Mouse (Mus musculus) cerebellum, adult 2 months (tissue): ENCODE data around the gene Defa35. TPM values are rescaled to one million over a fixed set of nuclear protein-coding genes. Genes with fewer than 3 reads are reported as not detected.
"Not testable (repeated sequence)": the region's sequence is repeated elsewhere in the genome, so short reads cannot be mapped to it uniquely, and the experiment has no call there.

Experiments
- DNase-seq, 2 experiments: peaks; one replicate each; pipeline ENCODE4 v3.0.0; 2021
- H3K27ac ChIP-seq: fragments of 200-500 bp; 2 replicates; pipeline ENCODE4 v1.5.1; 2012; ENCODE audit warnings: low read length, control low read depth, inconsistent platforms; ENCODE audit not compliant: insufficient read depth
- H3K27me3 ChIP-seq: fragments of 200-500 bp; 2 replicates; pipeline ENCODE4 v1.6.1; 2012; ENCODE audit warnings: inconsistent platforms, mild to moderate bottlenecking, low read length, moderate library complexity; ENCODE audit not compliant: control insufficient read depth, insufficient read depth
- H3K4me1 ChIP-seq: fragments of 200-500 bp; 2 replicates; pipeline ENCODE4 v1.6.1; 2011; ENCODE audit warnings: low read length; ENCODE audit not compliant: control insufficient read depth, insufficient read depth
- H3K4me3 ChIP-seq: fragments of 200-500 bp; replicated peaks from 2 replicates; pipeline ENCODE3; 2011; ENCODE audit warnings: mild to moderate bottlenecking, low read depth, low read length, control low read depth; ENCODE audit not compliant: insufficient read depth
- CTCF ChIP-seq: fragments of 200-500 bp; IDR thresholded peaks from 2 replicates; pipeline ENCODE4 v1.5.1; 2011; ENCODE audit warnings: low read depth, mild to moderate bottlenecking, control low read depth, low read length, moderate library complexity, borderline replicate concordance; ENCODE audit not compliant: insufficient read depth
- POLR2A ChIP-seq: fragments of 200-500 bp; IDR thresholded peaks from 2 replicates; pipeline ENCODE4 v1.6.1; 2011; ENCODE audit warnings: low read length, control low read depth, borderline replicate concordance; ENCODE audit not compliant: insufficient read depth
- WGBS: fragments of 180-500 bp; shearing (Covaris S2); methylation state at CpG from one replicate; pipeline ENCODE4 v1.1.7; 2018; 5-methylcytosine and 5-hydroxymethylcytosine counted together
- polyA plus RNA-seq: library from polyadenylated mRNA; depleted of rRNA; stranded (reverse); fragments of >200 nt; gene quantifications from 2 replicates; pipeline ENCODE4 v1.2.3, GENCODE M21; 2012; rRNA removed

Defa35 gene
- not detected in 2 replicates for polyA plus RNA-seq

DNA sequence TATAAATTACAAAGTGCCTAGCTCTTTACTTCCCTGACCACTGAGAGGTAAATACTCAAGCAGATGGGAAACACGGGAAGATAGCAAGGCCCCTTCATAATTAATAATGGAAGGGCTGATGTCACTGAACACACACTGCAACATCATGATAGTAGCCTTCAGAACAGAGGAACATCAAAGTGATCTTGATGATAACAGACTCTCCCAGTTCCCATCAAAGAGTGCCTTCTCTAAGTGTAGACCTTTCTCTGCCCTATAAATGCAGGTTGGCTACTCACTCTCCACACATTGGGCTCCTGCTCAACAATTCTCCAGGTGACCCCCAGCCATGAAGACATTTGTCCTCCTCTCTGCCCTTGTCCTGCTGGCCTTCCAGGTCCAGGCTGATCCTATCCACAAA lies at the start of gene Defa35:
Gene Defa35, plus strand, starts transcription at position 301 of the 400 bp plus-strand sequence.
- WGBS: 72% methylated on average over 1 of the region's 1 CpGs
- not testable (repeated sequence) for H3K27me3 ChIP-seq, DNase-seq, H3K4me1 ChIP-seq, H3K4me3 ChIP-seq, H3K27ac ChIP-seq

- H3K27ac ChIP-seq, DNase-seq, H3K4me3 ChIP-seq, H3K27me3 ChIP-seq, H3K4me1 ChIP-seq: not testable (repeated sequence)
- WGBS: no CpG with 5 or more reads among the region's 1 CpGs
Measured at GRCm38 (mm10) chr8:21025245-21025644, 39.6 kb upstream of the Defa35 start, which contains the start of gene Defa21. Defa21 (plus strand) TSS chr8:21025545.

GRCm38 (mm10) chr8:21054747-21055146 lies 10.1 kb upstream of the Defa35 start, which contains the start of gene Defa23:
Defa23 (plus strand) TSS chr8:21055047.
- H3K4me3 ChIP-seq, H3K27me3 ChIP-seq, H3K27ac ChIP-seq, DNase-seq, H3K4me1 ChIP-seq: not testable (repeated sequence)
- WGBS: no CpG with 5 or more reads among the region's 1 CpGs

DNA sequence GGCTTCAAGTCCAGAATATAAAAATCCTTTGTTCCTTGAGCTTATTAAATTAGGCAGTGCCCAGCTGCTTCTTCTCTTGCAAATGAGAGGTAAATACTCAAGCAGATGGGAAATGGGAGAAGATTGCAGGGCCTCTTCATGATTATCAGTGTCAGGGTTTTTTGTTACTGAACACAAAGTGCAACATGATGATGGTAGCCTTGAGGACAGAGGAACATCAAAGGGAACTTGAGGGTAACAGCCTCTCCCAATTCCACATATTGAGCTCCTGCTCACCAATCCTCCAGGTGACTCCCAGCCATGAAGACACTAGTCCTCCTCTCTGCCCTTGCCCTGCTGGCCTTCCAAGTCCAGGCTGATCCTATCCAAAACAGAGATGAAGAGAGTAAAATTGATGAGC lies 19.3 kb downstream of the Defa35 start, which contains the start of gene Defa25:
Gene Defa25, plus strand, starts transcription at position 301 of the 400 bp plus-strand sequence.
- not testable (repeated sequence) for H3K4me3 ChIP-seq, H3K4me1 ChIP-seq, H3K27ac ChIP-seq, H3K27me3 ChIP-seq, DNase-seq

DNA sequence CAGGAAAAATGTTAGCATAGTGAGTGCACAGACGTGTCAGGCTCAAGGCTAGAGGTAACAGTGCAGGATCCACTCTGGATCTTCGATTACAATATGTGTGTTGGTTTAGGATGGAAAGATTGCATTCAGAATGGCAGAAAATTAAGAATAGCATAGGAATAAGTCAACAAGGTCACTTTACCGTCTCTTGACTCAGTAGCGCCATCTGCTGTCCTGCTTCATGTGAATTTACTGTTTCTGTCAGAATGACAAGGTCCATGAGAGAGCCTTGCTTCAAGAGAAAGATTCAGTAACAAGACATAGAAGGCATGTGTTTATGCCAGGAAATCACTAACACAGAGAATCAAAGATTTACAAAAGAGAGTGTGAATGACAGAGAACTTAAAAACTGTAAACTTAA lies 28.3 kb downstream of the Defa35 start:
- no peak for DNase-seq
- TF ChIP-seq CTCF (no peak), POLR2A (no peak)
- WGBS: 35% methylated on average over 4 of the region's 4 CpGs
- no peak overlapping the region for H3K27ac ChIP-seq
- no peaks in the 10 kb centered on the region for H3K4me1 ChIP-seq
- no peak overlapping the region for H3K4me3 ChIP-seq
- H3K27me3 ChIP-seq: no peaks in the 10 kb centered on the region

GRCm38 (mm10) chr8:21095950-21096349 lies 31.1 kb downstream of the Defa35 start, which contains the start of gene Gm14851:
Gm14851 (minus strand) TSS chr8:21096050.
- not testable (repeated sequence) for H3K27ac ChIP-seq, H3K27me3 ChIP-seq, DNase-seq, H3K4me3 ChIP-seq, H3K4me1 ChIP-seq
- 100% methylated on average over 1 of the region's 2 CpGs for WGBS

Other genes starting within 250 kb of the Defa35 start
- not detected in 2 replicates for gene Defb33, start 172.4 kb upstream of the Defa35 start, polyA plus RNA-seq
- gene Gm15056, start 162.4 kb upstream of the Defa35 start, polyA plus RNA-seq: not detected in 2 replicates
- gene Gm6040, start 143.0 kb upstream of the Defa35 start, polyA plus RNA-seq: not detected in 2 replicates
- not detected in 2 replicates for gene AY761185, start 120.3 kb upstream of the Defa35 start, polyA plus RNA-seq
- gene Defa21, start 39.5 kb upstream of the Defa35 start, polyA plus RNA-seq: not detected in 2 replicates
- not detected in 2 replicates for gene Defa23, start 10.0 kb upstream of the Defa35 start, polyA plus RNA-seq
- not detected in 2 replicates for gene Defa25, start 19.4 kb downstream of the Defa35 start, polyA plus RNA-seq
- not detected in 2 replicates for gene Gm14851, start 31.0 kb downstream of the Defa35 start, polyA plus RNA-seq
- gene Defa30, start 69.6 kb downstream of the Defa35 start, polyA plus RNA-seq: not detected in 2 replicates
- not detected in 2 replicates for gene Defa22, start 97.2 kb downstream of the Defa35 start, polyA plus RNA-seq
- not detected in 2 replicates for gene Defa31, start 126.6 kb downstream of the Defa35 start, polyA plus RNA-seq
- not detected in 2 replicates for gene Gm15293, start 136.5 kb downstream of the Defa35 start, polyA plus RNA-seq
- not detected in 2 replicates for gene Gm15292, start 184.7 kb downstream of the Defa35 start, polyA plus RNA-seq